Mouse (Mus musculus) brain, adult 2 months (tissue): ENCODE results near the gene Rsrc1.
"Not testable (repeated sequence)": the region's sequence is repeated elsewhere in the genome, so short reads cannot be mapped to it uniquely, and the experiment has no call there.

Experiments used
- DNase-seq: peaks from one replicate; pipeline ENCODE4 v3.0.0; 2011; ENCODE audit warnings: low read depth, low spot score

Gene Rsrc1

GRCm38 (mm10) chr3:66985539-66986286, 4.5 kb downstream of the Rsrc1 start:
- peak; percentile 94 for DNase-seq

DNA sequence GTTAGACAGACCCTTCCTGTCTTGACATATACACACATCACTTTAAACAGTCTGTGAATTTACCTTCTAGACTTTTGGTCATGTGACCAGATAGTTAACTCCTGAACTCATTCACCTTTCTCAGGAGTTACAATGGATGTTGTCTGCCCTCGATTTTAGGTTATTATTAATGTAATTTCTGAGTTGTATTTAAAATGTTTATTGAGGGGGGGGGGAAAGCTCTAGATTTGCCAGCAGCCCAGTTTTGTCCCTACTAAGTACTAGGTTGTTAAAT, 5.0 kb downstream of the Rsrc1 start:
- DNase-seq = no peak

- no peak for DNase-seq
Observed at GRCm38 (mm10) chr3:66996820-66997219, 15.6 kb downstream of the Rsrc1 start.

DNA sequence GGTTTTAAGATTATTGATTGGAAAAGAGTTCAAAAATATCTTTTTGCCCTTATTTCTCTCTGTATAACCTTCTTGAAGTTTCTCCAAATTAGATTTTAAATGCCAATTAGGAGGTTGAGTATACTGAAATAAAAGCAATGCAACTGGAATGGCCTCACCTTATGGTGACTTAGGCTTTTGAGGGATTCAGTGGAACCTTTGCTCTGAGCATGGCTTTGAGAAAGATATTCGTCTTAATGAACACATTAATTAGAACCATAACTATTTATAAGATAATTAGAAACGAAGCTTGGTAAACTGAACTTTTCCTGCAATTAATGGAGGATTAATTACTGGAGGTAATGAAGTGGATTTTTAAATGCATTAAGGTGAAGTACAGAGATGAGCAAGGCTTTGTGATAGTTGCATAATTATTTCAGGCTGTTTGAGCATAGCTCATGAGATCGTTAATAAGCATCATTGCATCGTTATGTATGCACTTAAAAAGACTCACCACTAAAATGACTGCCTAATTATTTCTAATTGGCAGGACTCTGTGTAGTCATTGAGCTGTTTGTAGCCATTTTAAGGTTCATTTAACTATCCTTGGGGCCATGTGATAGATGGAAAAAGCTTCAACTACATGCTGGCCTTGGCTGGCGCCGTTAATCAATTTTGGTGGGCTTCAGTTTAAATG, 55.3 kb downstream of the Rsrc1 start:
- DNase-seq = no peak

- DNase-seq = no peak
Observed at GRCm38 (mm10) chr3:67059755-67060154, 78.6 kb downstream of the Rsrc1 start.

GRCm38 (mm10) chr3:67070575-67071488, 89.6 kb downstream of the Rsrc1 start:
- no peak for DNase-seq

DNA sequence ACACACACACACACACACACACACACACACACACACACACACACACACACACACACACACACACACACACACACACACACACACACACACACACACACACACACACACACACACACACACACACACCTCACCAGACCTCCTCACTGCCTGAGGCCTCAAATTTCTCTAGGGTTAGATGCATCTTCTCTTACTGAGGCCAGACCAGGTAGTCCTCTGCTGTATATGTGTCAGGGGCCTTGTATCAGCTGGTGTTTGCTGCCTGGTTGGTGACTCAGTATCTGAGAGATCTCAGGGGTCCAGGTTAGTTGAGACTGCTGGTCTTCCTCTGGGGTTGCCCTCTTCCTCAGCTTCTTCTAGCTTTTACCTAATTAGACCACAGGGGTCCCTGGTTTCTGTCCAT, 92.5 kb downstream of the Rsrc1 start:
- DNase-seq = not testable (repeated sequence)

DNA sequence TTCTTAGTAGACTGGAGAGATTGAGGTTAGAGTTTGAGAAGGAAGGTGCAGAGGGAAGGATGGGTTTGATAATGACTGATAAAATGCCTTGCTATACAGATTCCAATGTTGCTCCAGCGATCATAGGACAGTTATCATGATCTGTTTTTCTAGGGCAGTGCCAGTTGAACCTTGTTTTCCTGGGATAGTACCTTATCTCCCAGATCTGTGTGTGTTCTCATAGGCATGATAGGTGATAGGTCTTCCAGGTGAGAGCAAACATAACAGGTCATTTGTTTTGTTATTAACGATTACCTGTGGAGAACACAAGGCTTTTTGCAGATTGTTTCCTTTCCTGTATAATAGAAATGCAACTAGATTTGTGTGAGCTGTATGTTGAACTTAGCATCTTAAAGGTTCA, 94.3 kb downstream of the Rsrc1 start:
- no peak for DNase-seq

GRCm38 (mm10) chr3:67084742-67085141, 103.6 kb downstream of the Rsrc1 start:
- DNase-seq = no peak

GRCm38 (mm10) chr3:67108428-67108827, 127.2 kb downstream of the Rsrc1 start:
- no peak for DNase-seq

GRCm38 (mm10) chr3:67116317-67116716, 135.1 kb downstream of the Rsrc1 start:
- peak; percentile 7 for DNase-seq

GRCm38 (mm10) chr3:67132521-67132920, 151.3 kb downstream of the Rsrc1 start:
- no peak for DNase-seq

DNA sequence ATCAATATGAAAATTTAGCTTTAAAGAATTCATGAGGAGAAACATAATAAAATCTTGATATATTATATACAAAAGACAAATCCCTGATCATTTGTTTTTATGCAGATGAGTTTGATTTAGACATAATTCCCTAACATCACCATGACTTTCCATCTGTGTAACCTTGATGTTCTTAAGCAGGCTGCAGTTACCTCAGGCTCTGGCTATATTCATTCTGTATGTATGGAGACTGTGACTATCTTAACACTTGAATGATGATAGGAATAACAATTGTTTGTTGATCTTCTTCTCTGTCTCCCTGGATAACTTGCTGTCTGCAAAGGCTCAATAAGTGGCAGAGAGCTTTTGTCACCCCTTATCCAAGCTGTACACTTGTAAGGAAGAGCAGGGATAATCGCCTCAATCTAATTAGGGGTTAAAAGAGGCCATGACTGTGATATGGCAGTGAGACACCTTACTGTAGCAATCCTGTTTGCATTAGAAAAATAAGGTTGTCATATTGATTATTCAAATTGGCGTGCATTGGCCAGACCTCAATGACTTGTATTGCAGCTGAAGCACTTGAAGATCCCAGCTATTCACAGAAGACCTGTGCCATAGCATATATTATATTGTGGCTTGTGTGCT, 154.7 kb downstream of the Rsrc1 start:
- DNase-seq = no peak

- no peak for DNase-seq
Observed at GRCm38 (mm10) chr3:67144952-67145351, 163.8 kb downstream of the Rsrc1 start.

DNA sequence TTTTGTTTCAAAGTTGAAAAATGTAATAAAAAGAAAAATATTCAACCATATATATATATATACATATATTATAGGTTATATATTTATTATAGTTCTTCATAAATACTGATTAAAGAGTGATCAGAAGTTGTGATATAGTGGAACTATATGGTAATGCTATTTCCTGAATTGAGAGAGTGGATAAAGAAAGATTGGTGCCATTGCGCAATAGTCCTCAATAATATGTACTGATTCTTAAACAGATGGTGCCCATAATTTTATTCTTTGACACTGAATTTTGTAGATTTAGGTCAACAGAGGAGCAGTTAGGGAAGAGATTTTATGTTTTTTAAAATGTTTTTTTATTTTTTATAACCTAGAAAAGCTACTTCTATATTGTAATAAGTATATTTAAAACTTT, 165.1 kb downstream of the Rsrc1 start:
- no peak for DNase-seq

DNA sequence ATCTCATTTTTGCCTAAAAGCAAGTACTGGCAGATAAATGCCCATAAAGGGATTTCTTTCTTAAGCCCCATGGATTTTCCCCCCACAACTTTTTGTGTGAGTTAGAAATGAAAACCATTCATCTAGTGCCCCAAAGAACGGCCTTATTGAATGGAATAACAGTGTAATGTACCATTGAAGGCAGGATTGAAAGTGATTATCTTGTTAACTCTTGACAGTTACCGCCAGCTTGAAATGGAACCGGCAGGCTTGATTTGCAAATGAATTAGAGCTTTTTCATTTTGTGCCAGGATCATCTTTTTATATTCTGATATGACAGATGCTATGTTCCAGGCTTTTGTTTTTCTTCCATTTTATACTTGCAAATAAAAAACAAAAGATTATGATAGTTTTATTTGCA, 166.1 kb downstream of the Rsrc1 start:
- DNase-seq = peak; percentile 16

- DNase-seq = peak; percentile 54
Observed at GRCm38 (mm10) chr3:67197179-67197578, 216.0 kb downstream of the Rsrc1 start.

DNA sequence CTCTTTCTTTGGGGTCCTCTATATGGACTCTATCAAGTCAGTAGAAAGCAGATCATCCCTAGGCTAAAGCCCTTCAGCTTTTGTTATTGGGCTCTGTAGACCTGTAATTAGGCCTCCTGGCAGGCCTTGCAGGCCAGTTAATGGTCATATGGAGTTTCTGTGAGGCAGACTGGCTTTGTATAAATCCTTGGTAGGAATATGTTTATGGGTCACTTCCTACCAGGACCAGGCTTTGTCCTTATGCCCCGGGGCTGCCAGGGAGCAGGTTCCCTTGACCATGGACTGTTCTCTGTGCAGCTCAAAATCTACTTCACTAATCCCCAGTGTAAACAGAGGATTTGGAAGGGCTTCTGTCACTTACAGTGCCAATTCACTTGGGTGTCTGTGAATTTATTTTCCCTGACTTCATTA, 231.9 kb downstream of the Rsrc1 start:
- DNase-seq = no peak

- DNase-seq = no peak
Observed at GRCm38 (mm10) chr3:67232617-67233241, 251.5 kb downstream of the Rsrc1 start.

GRCm38 (mm10) chr3:67242451-67242850, 261.3 kb downstream of the Rsrc1 start:
- not testable (repeated sequence) for DNase-seq

DNA sequence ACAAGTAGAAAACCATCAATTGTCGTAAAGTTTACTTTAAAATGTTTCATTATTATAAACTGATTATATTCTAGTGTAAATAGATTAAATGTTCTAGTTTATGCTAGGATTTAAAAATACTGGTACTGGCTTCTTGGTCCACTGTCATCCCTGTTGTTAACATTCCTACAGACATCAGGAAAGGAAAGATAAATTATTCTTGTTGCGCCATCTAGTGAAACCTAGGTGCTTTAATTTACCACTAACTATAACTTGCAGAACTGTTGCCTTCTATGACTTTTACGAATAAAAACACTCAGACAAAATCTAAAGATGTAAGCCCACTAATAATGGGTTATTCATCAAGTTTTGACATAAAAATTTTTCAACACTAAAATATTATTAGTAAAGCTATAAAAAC, 286.3 kb downstream of the Rsrc1 start:
- peak; percentile 22 for DNase-seq

DNA sequence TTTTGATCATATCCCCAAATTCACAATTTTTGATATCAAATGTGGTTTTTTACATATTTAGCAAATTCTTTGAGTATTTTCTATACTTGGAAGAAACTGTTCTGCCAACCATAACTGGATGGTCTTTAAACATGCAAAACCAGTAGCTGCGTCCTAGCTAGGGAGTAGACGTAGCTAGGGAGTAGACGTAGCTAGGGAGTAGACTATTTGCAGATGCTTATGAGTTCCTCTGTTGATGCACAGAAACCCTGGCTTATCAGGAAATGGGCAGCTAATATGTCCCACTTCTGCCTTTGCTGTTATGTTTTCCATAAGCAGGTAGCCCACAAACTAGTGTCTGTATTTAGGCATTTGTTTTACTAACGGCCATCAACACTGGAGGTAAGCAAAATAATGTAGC, 298.6 kb downstream of the Rsrc1 start:
- no peak for DNase-seq
